Mouse (Mus musculus) E14TG2a.4 (cell line): ENCODE measurements at regions not wholly inside any gene's neighbourhood (a gene's known extent, or its start where the extent isn't known, plus 50 kb on each side); places are given as distances from the start of the nearest gene placed in this dataset.

Experiments
- H3K27me3 ChIP-seq: 2 replicates; pipeline ENCODE4 v1.6.1; 2014; ENCODE audit warnings: low read length, control low read depth; ENCODE audit not compliant: insufficient read depth
- H3K36me3 ChIP-seq: 2 replicates; pipeline ENCODE4 v1.6.1; 2014; ENCODE audit warnings: low read length, control low read depth; ENCODE audit not compliant: insufficient read depth
- H3K4me1 ChIP-seq: replicated peaks from 2 replicates; pipeline ENCODE4 v1.6.1; 2014; ENCODE audit warnings: low read depth, low read length, control low read depth
- H3K4me3 ChIP-seq: replicated peaks from 2 replicates; pipeline ENCODE4 v1.5.1; 2014; ENCODE audit warnings: mild to moderate bottlenecking, low read length
- H3K9me3 ChIP-seq: 2 replicates; pipeline ENCODE4 v1.6.1; 2014; ENCODE audit warnings: low read length, control low read depth
- CTCF ChIP-seq: conservative IDR thresholded peaks from 2 replicates; pipeline ENCODE4 v1.5.1; 2014; ENCODE audit warnings: low read length
- NANOG ChIP-seq: IDR thresholded peaks from 2 replicates; pipeline ENCODE4 v1.6.1; 2014; ENCODE audit warnings: borderline replicate concordance, low read length, mixed read lengths
- POU5F1 ChIP-seq: IDR thresholded peaks from 2 replicates; pipeline ENCODE4 v1.6.1; 2014; ENCODE audit warnings: low read length, borderline replicate concordance

DNA sequence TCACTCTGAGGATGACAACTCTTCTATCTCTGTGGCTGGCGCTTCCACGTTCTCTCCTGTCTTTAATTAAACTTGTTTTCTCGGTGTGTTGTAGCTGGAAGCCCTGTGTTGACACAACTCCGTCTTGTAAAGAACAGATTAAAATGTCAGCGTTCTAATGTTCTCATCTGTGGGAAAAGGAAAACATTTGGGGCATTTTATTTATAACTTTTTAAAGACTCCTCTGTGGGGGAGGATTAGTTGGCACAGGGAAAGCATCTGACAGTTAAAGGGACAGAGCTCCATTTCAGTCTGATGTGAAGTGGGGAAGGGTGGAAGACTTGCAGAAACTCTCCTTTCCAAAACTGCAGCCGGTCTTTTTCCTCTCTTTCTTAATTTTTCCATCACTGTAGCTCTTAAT is 388.1 kb upstream of the Pmfbp1 start:
- no peaks in the 10 kb centered on the region for H3K27me3 ChIP-seq
- no peak overlapping the region for H3K4me3 ChIP-seq
- peaks cover 13% of the 10 kb centered on the region; the same call in 1 of the 2 replicates for H3K4me1 ChIP-seq
- no peak for TF ChIP-seq POU5F1
- TF ChIP-seq NANOG: no peak
- TF ChIP-seq CTCF: no peak
- H3K9me3 ChIP-seq: no peaks in the 10 kb centered on the region
- no peaks in the 10 kb centered on the region for H3K36me3 ChIP-seq

DNA sequence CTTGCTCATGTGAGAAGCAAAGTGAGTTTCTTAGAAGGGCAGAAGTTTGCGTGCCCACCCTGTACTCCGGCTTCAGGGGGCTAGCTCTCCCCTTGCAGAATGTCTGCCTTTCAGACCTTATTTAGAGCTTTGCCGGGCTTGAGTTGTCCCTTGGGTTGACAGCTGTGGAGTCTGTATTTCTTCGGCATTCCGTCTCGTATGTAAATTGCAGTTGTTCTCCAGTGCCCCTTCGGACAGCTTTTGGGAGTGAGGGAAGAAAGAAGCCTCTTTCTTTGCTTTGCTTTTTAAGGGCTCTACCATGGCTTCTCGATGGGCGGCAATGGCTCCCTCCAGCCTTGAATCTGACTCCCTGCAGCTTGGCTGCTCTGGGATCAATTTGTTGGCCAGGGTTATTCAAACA is 386.9 kb upstream of the Pmfbp1 start:
- Histone ChIP-seq H3K27me3 (no peaks in the 10 kb centered on the region), H3K4me1 (peaks cover 13% of the 10 kb centered on the region; the same call in 1 of the 2 replicates), H3K4me3 (no peak overlapping the region), H3K9me3 (no peaks in the 10 kb centered on the region), H3K36me3 (no peaks in the 10 kb centered on the region)
- no peak for TF ChIP-seq POU5F1
- TF ChIP-seq NANOG: no peak
- no peak for TF ChIP-seq CTCF

DNA sequence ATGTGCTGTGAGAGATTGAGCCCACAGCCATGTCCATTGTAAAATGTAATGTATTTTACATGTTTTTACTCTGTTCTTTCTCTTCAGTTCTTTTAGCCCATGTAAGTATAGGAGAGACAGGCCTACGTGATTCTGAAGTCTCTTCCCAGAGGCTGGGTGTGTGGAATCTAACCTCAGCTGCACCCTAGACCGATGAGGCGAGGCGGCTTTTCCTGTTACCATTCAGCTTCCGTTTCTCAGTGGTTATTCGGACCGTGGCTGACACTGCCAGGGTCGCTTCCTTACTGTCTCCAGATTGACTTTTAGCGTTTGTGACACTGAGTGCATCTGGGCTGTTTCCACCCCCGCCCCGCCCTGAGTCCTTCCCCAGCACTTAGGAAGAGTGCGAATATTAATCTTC is 386.1 kb upstream of the Pmfbp1 start:
- Histone ChIP-seq H3K36me3 (no peaks in the 10 kb centered on the region), H3K4me3 (no peak overlapping the region), H3K27me3 (no peaks in the 10 kb centered on the region), H3K4me1 (peaks cover 13% of the 10 kb centered on the region; the same call in 1 of the 2 replicates), H3K9me3 (no peaks in the 10 kb centered on the region)
- no peak for TF ChIP-seq NANOG
- no peak for TF ChIP-seq CTCF
- no peak for TF ChIP-seq POU5F1

DNA sequence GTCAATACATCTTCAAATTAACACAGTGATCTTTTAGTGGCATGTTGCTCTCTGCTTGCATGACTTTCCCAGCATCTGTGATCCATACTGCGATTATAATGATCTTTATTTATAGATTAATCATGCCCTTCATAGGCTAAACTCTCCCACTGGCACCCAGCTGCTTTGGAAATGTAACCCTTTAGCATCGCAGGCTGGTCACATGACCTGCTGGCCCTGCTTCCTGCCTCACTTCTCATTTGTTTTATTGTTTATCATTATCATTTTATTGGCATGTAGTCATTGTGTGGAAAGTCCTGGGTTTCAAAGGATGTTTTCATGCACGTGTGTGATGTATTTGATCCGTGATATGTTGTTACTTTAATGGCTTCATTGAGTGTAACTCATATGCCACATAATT is 384.4 kb upstream of the Pmfbp1 start:
- no peak overlapping the region for H3K4me3 ChIP-seq
- TF ChIP-seq NANOG (no peak), CTCF (no peak), POU5F1 (no peak)
- H3K9me3 ChIP-seq: no peaks in the 10 kb centered on the region
- H3K4me1 ChIP-seq: peaks cover 13% of the 10 kb centered on the region; the same call in 1 of the 2 replicates
- H3K36me3 ChIP-seq: no peaks in the 10 kb centered on the region
- H3K27me3 ChIP-seq: no peaks in the 10 kb centered on the region

DNA sequence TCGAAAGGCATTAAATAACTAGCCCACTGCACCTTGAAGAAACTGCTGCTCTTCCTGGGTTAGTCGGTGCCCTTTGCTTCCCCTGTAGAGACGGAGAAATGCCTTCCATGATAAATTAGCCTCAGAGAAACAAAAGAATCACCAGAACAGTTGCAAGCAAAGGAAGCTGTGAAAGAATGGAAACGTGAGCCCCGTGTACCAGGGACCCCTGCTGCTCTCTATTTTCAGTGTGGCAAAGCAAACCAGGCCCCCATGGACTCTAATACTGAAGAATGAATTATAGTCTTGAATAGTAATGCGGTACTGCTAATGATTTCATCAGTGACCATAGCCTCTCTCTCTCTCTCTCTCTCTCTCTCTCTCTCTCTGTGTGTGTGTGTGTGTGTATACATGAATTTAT is 372.1 kb upstream of the Pmfbp1 start:
- TF ChIP-seq NANOG (no peak), POU5F1 (no peak), CTCF (no peak)
- Histone ChIP-seq H3K4me3 (no peak overlapping the region), H3K4me1 (no peaks in the 10 kb centered on the region), H3K36me3 (no peaks in the 10 kb centered on the region), H3K9me3 (no peaks in the 10 kb centered on the region), H3K27me3 (no peaks in the 10 kb centered on the region)

DNA sequence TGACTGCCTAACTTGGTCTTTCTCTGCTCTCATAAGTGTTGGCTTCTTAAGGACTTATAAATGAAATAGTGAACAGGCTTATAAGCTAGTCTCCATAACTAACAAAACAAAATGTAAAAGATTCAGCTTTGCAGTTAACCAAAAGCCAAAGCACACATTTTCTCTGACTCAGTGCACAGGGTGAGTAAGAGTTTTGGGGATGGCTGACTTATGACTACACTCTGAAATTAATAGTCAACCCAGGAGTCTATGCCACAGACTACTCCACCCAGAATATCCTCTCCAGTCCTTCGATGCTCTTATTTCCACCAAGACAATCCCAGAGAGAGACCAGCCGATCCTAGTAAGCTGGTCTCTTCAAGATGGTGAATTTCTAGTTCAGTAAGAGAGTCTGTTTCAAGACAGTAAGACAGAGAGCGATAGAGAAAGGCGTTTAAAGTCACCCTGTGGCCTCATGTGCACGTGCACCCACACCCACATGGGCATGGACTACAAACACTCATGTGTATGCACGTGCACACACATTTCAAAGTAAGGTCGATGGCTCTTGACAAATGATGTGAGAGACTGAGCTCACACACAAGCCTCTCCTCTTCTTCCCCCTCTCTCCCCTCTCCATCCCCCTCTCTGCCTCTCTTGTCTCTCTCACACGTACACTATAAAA is 351.2 kb upstream of the Pmfbp1 start:
- H3K27me3 ChIP-seq: no peaks in the 10 kb centered on the region
- H3K4me1 ChIP-seq: no peaks in the 10 kb centered on the region
- no peak overlapping the region for H3K4me3 ChIP-seq

DNA sequence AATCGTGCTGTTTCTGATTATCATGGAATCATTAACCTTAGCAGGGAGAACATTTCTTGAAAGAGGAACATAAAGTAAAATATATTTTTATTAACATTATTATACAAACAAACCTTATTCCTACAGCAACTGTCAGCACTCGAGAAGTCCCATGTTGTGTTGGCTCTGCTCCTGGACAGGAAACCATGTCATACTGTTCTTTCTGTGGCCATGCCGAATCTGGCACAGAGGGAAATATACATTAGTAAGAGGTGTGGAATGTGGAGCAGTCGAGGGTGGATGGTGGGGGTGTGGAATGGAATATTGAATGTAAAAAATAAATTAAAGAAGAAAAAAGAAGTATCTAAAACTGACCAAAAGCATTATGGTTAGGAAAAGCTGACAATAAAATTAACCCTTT is 342.1 kb upstream of the Pmfbp1 start:
- H3K4me1 ChIP-seq: no peaks in the 10 kb centered on the region
- H3K27me3 ChIP-seq: no peaks in the 10 kb centered on the region
- H3K9me3 ChIP-seq: peaks cover 7% of the 10 kb centered on the region
- no peak overlapping the region for H3K4me3 ChIP-seq
- TF ChIP-seq NANOG: no peak
- TF ChIP-seq CTCF: no peak
- TF ChIP-seq POU5F1: no peak
- no peaks in the 10 kb centered on the region for H3K36me3 ChIP-seq

More for the DNA sequence above, 351.2 kb upstream of the Pmfbp1 start:
- Histone ChIP-seq H3K36me3 (no peaks in the 10 kb centered on the region), H3K9me3 (no peaks in the 10 kb centered on the region)
- TF ChIP-seq POU5F1: no peak
- TF ChIP-seq CTCF: no peak
- no peak for TF ChIP-seq NANOG

DNA sequence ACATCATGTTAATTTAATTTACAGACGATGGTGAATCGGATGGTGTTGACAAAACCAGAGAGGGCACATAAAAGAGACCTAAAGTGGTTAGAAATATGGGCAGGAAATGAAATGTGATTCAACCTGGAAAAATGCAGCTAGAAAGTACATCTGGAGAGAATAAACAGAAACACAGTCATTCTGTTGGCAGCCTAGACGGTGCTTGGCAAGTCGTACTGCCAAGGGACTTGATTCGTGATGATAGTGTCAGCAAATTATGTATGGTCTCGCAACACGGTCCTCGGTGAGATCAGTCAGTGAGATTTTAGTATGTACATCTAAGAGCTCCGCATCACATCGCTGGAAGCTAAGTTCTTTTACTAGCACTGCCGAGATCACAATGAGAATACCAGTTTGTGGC is 338.3 kb upstream of the Pmfbp1 start:
- Histone ChIP-seq H3K36me3 (no peaks in the 10 kb centered on the region), H3K27me3 (no peaks in the 10 kb centered on the region), H3K9me3 (peaks cover 7% of the 10 kb centered on the region), H3K4me1 (no peaks in the 10 kb centered on the region), H3K4me3 (no peak overlapping the region)
- TF ChIP-seq POU5F1 (no peak), CTCF (no peak), NANOG (no peak)

DNA sequence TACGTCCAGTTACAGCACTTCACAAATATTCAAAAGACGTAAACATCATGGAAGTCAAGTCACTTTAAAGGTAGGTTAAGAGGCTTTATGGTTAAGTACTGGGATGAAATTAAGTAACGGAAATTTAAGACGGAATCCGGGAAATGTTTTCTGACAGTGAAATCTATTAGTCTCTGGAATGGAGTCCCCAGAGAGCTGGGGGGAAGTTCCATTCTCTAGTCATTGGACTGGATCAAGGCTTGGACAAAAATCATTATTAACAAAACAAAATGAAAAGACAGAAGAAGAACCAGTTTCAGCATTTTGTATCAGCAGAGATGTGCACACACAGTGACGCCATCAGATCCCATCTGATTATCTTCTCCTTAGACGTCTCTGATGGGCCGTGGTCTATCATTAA is 337.8 kb upstream of the Pmfbp1 start:
- H3K4me1 ChIP-seq: no peaks in the 10 kb centered on the region
- no peaks in the 10 kb centered on the region for H3K27me3 ChIP-seq
- TF ChIP-seq POU5F1: no peak
- no peaks in the 10 kb centered on the region for H3K36me3 ChIP-seq
- no peak overlapping the region for H3K4me3 ChIP-seq
- peaks cover 4% of the 10 kb centered on the region for H3K9me3 ChIP-seq
